Mouse (Mus musculus): ENCODE data around the gene Hnrnpul1. TPM values are rescaled to one million over a fixed set of nuclear protein-coding genes. Genes with fewer than 3 reads are reported as not detected.
A peak's percentile ranks its signal among the peaks of the same experiment; 100 is the strongest.

The Hnrnpul1 gene
- polyA plus RNA-seq, 1 experiment from 2014 or later = 32.4 TPM

DNA sequence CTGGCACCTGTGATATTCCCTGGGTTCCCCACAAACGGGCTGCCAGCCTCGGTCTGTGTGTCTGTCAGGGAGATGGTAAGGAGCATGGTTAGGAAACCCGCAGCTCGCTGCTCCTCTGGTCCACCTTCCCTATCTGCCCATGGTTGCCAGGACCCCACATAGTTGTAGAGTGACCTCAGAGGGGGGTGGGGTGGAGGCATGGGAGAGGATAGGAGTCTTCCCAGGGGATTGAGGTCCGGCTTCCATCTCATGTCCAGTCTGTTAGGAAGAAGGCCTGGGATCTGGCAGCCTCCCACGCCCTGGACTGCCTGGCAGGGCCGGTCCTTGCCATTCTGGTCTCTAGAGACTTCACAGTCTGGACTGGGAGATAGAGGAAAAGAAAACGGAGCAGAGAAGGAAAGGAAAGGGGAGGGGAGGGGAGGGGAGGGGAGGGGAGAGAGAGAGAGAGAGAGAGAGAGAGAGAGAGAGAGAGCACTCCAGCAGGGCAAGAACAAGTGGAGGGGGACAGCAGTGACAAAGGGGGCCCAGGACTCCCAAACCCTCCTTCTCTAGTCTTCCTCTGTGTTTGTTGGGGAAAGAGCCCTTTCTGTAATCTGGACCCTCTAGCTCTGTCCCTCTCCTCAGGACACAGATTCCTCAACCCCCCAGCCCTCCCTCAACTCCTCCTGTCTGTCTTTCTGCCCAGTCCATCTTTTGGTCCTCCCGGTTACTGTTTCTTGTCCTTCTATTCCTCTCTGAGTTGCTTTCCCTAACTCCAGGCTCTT, 33.1 kb upstream of the Hnrnpul1 start:
- 29% methylated on average over 8 of the region's 9 CpGs for WGBS
- peak overlapping the region; percentile 43 for H3K4me3 ChIP-seq (ENCODE audit: low read depth, low read length)
- peaks cover 4% of the 10 kb centered on the region for H3K4me1 ChIP-seq (ENCODE audit: insufficient read depth, low read depth, low read length)
- no peaks in the 10 kb centered on the region for H3K9me3 ChIP-seq (ENCODE audit: low read length)
- no peak for DNase-seq (ENCODE audit: low spot score)
- H3K27me3 ChIP-seq (replicated peaks; ENCODE audit: insufficient read depth, low read length) = no peaks in the 10 kb centered on the region
- no peak for TF ChIP-seq EP300 (IDR thresholded peaks at IDR 0.05)
- no peak for TF ChIP-seq CTCF (IDR thresholded peaks at IDR 0.05)
- no peak for ATAC-seq
- peak overlapping the region; percentile 64 for H3K4me2 ChIP-seq (replicated peaks; ENCODE audit: low read depth, low read length)
- peak overlapping the region; percentile 44 for H3K27ac ChIP-seq (ENCODE audit: low read length)
- peak overlapping the region; percentile 30; the same call in 1 of the 2 replicates for H3K9ac ChIP-seq (replicated peaks; ENCODE audit: low read depth)
- no peaks in the 10 kb centered on the region for H3K36me3 ChIP-seq (ENCODE audit: insufficient read depth, low read length)

DNA sequence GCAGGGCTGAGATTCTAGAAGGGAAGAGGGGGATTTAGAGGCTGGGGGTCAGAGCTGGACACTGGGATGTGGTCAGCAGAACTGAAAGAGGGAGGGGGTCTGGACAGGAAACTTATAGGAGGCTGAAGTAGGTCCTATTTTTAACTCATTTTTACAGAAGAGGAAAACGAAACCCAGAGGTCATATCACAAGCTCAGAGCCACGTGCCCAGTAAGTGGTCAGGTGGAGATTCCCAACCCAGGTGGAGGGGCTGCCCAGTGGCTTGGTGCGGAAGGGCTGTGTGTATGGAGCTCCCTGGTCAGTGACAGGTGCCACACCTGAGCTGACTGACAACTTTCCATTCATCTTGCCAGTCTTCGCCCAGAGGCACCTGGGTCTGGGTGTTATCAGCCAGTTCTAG, 32.4 kb upstream of the Hnrnpul1 start:
- DNase-seq (ENCODE audit: low spot score) (no peak), ATAC-seq (no peak)
- Histone ChIP-seq H3K4me1 (ENCODE audit: insufficient read depth, low read depth, low read length) (peaks cover 4% of the 10 kb centered on the region), H3K27ac (ENCODE audit: low read length) (no peak overlapping the region), H3K9ac (replicated peaks; ENCODE audit: low read depth) (no peak overlapping the region), H3K36me3 (ENCODE audit: insufficient read depth, low read length) (no peaks in the 10 kb centered on the region), H3K9me3 (ENCODE audit: low read length) (no peaks in the 10 kb centered on the region), H3K4me2 (replicated peaks; ENCODE audit: low read depth, low read length) (peak overlapping the region; percentile 64), H3K4me3 (ENCODE audit: low read depth, low read length) (0 out of 2 replicates have a peak overlapping the region, but pooled peaks have one; percentile 43), H3K27me3 (replicated peaks; ENCODE audit: insufficient read depth, low read length) (no peaks in the 10 kb centered on the region)
- TF ChIP-seq CTCF (IDR thresholded peaks at IDR 0.05) = no peak
- no peak for TF ChIP-seq EP300 (IDR thresholded peaks at IDR 0.05)
- 51% methylated on average over 4 of the region's 4 CpGs for WGBS

DNA sequence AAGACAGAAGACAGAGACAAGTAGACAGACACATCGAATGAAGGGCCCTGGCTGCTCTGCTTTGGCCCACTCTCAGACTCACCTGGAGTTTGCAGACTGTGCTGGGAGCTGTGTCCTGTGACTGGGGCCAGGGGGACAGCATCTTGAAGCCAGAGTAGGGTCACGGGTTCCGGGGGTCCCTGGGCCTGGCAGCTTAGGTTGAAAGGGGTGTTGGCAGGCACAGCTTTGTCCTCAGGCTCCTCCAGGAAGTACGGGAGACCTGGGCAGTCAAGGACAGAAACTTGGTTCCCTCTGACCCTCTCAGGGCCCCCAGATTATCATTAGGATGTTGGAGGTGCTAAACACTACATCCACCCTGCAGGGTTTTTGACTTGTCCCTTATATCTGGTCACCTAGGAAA, 31.2 kb upstream of the Hnrnpul1 start:
- Histone ChIP-seq H3K4me1 (ENCODE audit: insufficient read depth, low read depth, low read length) (peaks cover 14% of the 10 kb centered on the region), H3K9ac (replicated peaks; ENCODE audit: low read depth) (no peak overlapping the region), H3K36me3 (ENCODE audit: insufficient read depth, low read length) (no peaks in the 10 kb centered on the region), H3K4me3 (ENCODE audit: low read depth, low read length) (no peak overlapping the region), H3K9me3 (ENCODE audit: low read length) (no peaks in the 10 kb centered on the region), H3K27me3 (replicated peaks; ENCODE audit: insufficient read depth, low read length) (no peaks in the 10 kb centered on the region), H3K4me2 (replicated peaks; ENCODE audit: low read depth, low read length) (no peak overlapping the region), H3K27ac (ENCODE audit: low read length) (no peak overlapping the region)
- ATAC-seq (no peak), DNase-seq (ENCODE audit: low spot score) (no peak)
- TF ChIP-seq EP300 (IDR thresholded peaks at IDR 0.05) = no peak
- WGBS = 75% methylated on average over 4 of the region's 4 CpGs

DNA sequence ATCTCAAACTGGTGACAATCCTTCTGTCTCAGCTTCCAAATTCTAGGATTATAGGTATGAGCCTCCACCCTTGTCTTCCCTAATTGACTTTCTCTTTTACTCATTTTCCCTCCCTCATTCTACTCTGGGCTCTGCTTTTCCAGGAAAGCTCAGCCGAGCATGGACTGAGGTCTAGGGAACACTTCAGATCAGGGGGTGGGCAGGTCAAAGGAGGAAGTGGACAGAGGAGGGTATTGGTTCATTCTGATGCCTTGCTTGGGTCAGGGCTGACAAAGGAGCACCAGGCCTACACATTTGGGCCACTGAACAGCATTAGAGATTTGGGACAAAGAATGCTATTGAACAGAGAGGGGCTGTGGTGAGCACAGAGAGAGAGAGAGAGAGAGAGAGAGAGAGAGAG, 30.3 kb upstream of the Hnrnpul1 start:
- WGBS = 33% methylated on average over 1 of the region's 1 CpGs
- Histone ChIP-seq H3K27me3 (replicated peaks; ENCODE audit: insufficient read depth, low read length) (no peaks in the 10 kb centered on the region), H3K36me3 (ENCODE audit: insufficient read depth, low read length) (no peaks in the 10 kb centered on the region), H3K4me1 (ENCODE audit: insufficient read depth, low read depth, low read length) (peaks cover 14% of the 10 kb centered on the region), H3K4me2 (replicated peaks; ENCODE audit: low read depth, low read length) (no peak overlapping the region), H3K4me3 (ENCODE audit: low read depth, low read length) (no peak overlapping the region), H3K27ac (ENCODE audit: low read length) (no peak overlapping the region), H3K9me3 (ENCODE audit: low read length) (no peaks in the 10 kb centered on the region), H3K9ac (replicated peaks; ENCODE audit: low read depth) (no peak overlapping the region)
- ATAC-seq (no peak), DNase-seq (ENCODE audit: low spot score) (no peak)
- TF ChIP-seq CTCF (IDR thresholded peaks at IDR 0.05) (no peak), EP300 (IDR thresholded peaks at IDR 0.05) (no peak)

DNA sequence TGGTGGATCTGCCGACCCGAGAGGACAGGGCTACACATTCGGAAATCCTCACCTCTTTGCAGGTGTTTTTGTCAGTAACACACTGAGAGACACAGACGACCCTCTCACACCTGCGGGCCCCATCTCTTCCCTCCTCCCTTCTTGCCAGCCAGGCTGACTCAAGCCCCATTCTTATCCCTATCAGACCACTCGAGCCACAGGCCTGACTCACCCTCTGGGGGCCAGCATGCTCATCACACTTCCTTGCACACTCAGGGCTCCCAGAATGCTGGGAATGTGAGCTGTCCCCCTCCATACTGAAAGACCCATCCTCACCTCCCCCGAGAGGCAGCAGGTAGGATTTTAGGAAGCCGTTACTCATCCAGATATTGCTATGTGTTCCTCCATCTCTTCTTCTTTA, 29.2 kb upstream of the Hnrnpul1 start:
- DNase-seq (ENCODE audit: low spot score) = no peak
- Histone ChIP-seq H3K4me2 (replicated peaks; ENCODE audit: low read depth, low read length) (no peak overlapping the region), H3K36me3 (ENCODE audit: insufficient read depth, low read length) (no peaks in the 10 kb centered on the region), H3K4me3 (ENCODE audit: low read depth, low read length) (no peak overlapping the region), H3K27me3 (replicated peaks; ENCODE audit: insufficient read depth, low read length) (no peaks in the 10 kb centered on the region), H3K9me3 (ENCODE audit: low read length) (no peaks in the 10 kb centered on the region), H3K27ac (ENCODE audit: low read length) (no peak overlapping the region), H3K9ac (replicated peaks; ENCODE audit: low read depth) (no peak overlapping the region), H3K4me1 (ENCODE audit: insufficient read depth, low read depth, low read length) (peaks cover 14% of the 10 kb centered on the region)
- TF ChIP-seq EP300 (IDR thresholded peaks at IDR 0.05) = no peak
- WGBS = 68% methylated on average over 8 of the region's 8 CpGs
- no peak for ATAC-seq

DNA sequence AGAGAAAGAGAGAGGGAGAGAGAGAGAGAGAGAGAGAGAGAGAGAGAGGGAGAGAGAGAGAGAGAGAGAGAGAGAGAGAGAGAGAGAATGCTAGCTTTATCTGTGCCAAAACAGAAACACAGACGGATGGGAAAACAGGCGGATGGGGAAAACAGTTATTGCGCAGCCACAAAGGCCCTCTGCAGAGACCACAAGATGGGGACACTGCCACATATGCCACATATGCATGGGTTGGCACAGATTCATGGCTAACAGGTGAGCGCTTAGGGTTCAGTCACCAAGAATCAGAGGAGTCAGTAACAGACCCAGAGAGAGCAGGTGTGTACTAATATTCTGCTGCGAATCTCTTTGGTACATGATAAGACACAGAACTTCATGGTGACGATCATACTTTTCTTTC, 28.2 kb upstream of the Hnrnpul1 start:
- TF ChIP-seq CTCF (IDR thresholded peaks at IDR 0.05) (peak; percentile 26; the same call in 1 of the 2 replicates), EP300 (IDR thresholded peaks at IDR 0.05) (no peak)

More for the DNA sequence above, 28.2 kb upstream of the Hnrnpul1 start:
- Histone ChIP-seq H3K4me1 (ENCODE audit: insufficient read depth, low read depth, low read length) (peaks cover 14% of the 10 kb centered on the region), H3K4me3 (ENCODE audit: low read depth, low read length) (no peak overlapping the region), H3K27me3 (replicated peaks; ENCODE audit: insufficient read depth, low read length) (no peaks in the 10 kb centered on the region), H3K4me2 (replicated peaks; ENCODE audit: low read depth, low read length) (no peak overlapping the region), H3K27ac (ENCODE audit: low read length) (peak overlapping the region; percentile 92; the same call in 1 of the 2 replicates), H3K9ac (replicated peaks; ENCODE audit: low read depth) (no peak overlapping the region), H3K9me3 (ENCODE audit: low read length) (no peaks in the 10 kb centered on the region), H3K36me3 (ENCODE audit: insufficient read depth, low read length) (no peaks in the 10 kb centered on the region)
- DNase-seq (ENCODE audit: low spot score) (peak; percentile 45), ATAC-seq (no peak)
- WGBS = 60% methylated on average over 6 of the region's 6 CpGs

Data from lung, postnatal 0 days (tissue).